Mouse (Mus musculus) left cerebral cortex, adult 2 months (tissue): ENCODE data around the gene Rfwd3. TPM values are rescaled to one million over a fixed set of nuclear protein-coding genes. Genes with fewer than 3 reads are reported as not detected.

ENCODE experiments used
- DNase-seq, 2 experiments: peaks; one replicate each; pipeline ENCODE4 v3.0.0; 2021 to 2022; ENCODE audit warnings: low spot score in 2 of 2, mixed read lengths in 1 of 2; ENCODE audit errors: extremely low spot score in 1 of 2
- H3K27ac ChIP-seq: fragments of 200-600 bp; 2 replicates; pipeline ENCODE4 v1.8.1; 2022
- H3K4me3 ChIP-seq: fragments of 200-600 bp; 2 replicates; pipeline ENCODE4 v1.8.1; 2022
- CTCF ChIP-seq: fragments of 200-600 bp; IDR thresholded peaks from 2 replicates; pipeline ENCODE4 v1.8.1; 2022; ENCODE audit warnings: antibody characterized with exemption, mild to moderate bottlenecking, moderate library complexity
- intact Hi-C: fragments of 180-260 bp; cut with DNase I; formaldehyde crosslinking; loops from one replicate; pipeline ENCODE4 v1.15.1; 2025
- total RNA-seq, 2 experiments: library from RNA; stranded (reverse); gene quantifications; 2 replicates each; pipeline ENCODE4 v1.2.3; 2021

The Rfwd3 gene
- total RNA-seq, 2 experiments from 2014 or later = 19.6 to 19.9 TPM

GRCm38 (mm10) chr8:111233730-111234129 lies 66.3 kb downstream of the Rfwd3 start:
- TF ChIP-seq CTCF = no peak
- Histone ChIP-seq H3K4me3 (no peak overlapping the region), H3K27ac (no peak overlapping the region)
- intact Hi-C loops = no loop called here
- no peak for DNase-seq

- peak in 1 of 2 experiments; percentile 17 for DNase-seq
- no peak for TF ChIP-seq CTCF
- intact Hi-C loops = no loop called here
- H3K27ac ChIP-seq = no peak overlapping the region
- H3K4me3 ChIP-seq = no peak overlapping the region
Observed at GRCm38 (mm10) chr8:111224153-111224552, 75.9 kb downstream of the Rfwd3 start.

Other genes starting within 250 kb of the Rfwd3 start
- gene Exosc6, start 243.9 kb downstream of the Rfwd3 start, total RNA-seq = not detected
- gene Clec18a, start 207.8 kb downstream of the Rfwd3 start, total RNA-seq = 1 to 10 TPM; 3.7 to 6.4 TPM
- 10 to 100 TPM; 31.2 to 31.9 TPM for gene Pdpr, start 205.6 kb downstream of the Rfwd3 start, total RNA-seq
- 100 to 1,000 TPM; 146 to 148 TPM for gene Glg1, start 41.0 kb downstream of the Rfwd3 start, total RNA-seq
- under 1 TPM; 0.42 to 0.61 TPM for gene Mlkl, start 38.0 kb upstream of the Rfwd3 start, total RNA-seq
- gene Fa2h, start 93.6 kb upstream of the Rfwd3 start, total RNA-seq = 10 to 100 TPM; 12.4 to 13.7 TPM
- 10 to 100 TPM; 18.9 to 20.0 TPM for gene Wdr59, start 221.9 kb upstream of the Rfwd3 start, total RNA-seq
- gene Znrf1, start 235.9 kb upstream of the Rfwd3 start, total RNA-seq = 100 to 1,000 TPM; 166 to 171 TPM